Mouse (Mus musculus) heart, embryonic 11.5 days (tissue): ENCODE results near the gene Sv2c. TPM values are rescaled to one million over a fixed set of nuclear protein-coding genes. Genes with fewer than 3 reads are reported as not detected.
"Not testable (repeated sequence)": the region's sequence is repeated elsewhere in the genome, so short reads cannot be mapped to it uniquely, and the experiment has no call there.

Source experiments
- ATAC-seq: fragments of 200-750 bp; cut with Nextera tagmentation; replicated peaks from 2 replicates; pipeline ENCODE4 v1.8.0; 2017; ENCODE audit warnings: moderate library complexity; ENCODE audit not compliant: insufficient number of reproducible peaks, low FRiP score, low TSS enrichment
- H3K27ac ChIP-seq: fragments of 300-500 bp; sonication (generic); 2 replicates; pipeline ENCODE4 v1.5.1; 2014; ENCODE audit warnings: mild to moderate bottlenecking, low read depth, low read length
- H3K27me3 ChIP-seq: fragments of 300-500 bp; sonication (generic); 2 replicates; pipeline ENCODE4 v1.6.1; 2014; ENCODE audit warnings: mild to moderate bottlenecking, low read length, mixed read lengths; ENCODE audit not compliant: control insufficient read depth, insufficient read depth
- H3K36me3 ChIP-seq: fragments of 300-500 bp; sonication (generic); 2 replicates; pipeline ENCODE4 v1.6.1; 2014; ENCODE audit warnings: mild to moderate bottlenecking, low read length, moderate library complexity, mixed read lengths; ENCODE audit not compliant: control insufficient read depth, insufficient read depth
- H3K4me1 ChIP-seq: fragments of 300-500 bp; sonication (generic); 2 replicates; pipeline ENCODE4 v1.6.1; 2014; ENCODE audit warnings: low read length; ENCODE audit not compliant: control insufficient read depth, insufficient read depth
- H3K4me2 ChIP-seq: fragments of 300-500 bp; sonication (generic); 2 replicates; pipeline ENCODE4 v1.6.1; 2014; ENCODE audit warnings: mild to moderate bottlenecking, moderate library complexity
- H3K4me3 ChIP-seq: fragments of 300-500 bp; sonication (generic); 2 replicates; pipeline ENCODE4 v1.5.1; 2014; ENCODE audit warnings: low read depth, low read length
- H3K9ac ChIP-seq: fragments of 300-500 bp; sonication (generic); 2 replicates; pipeline ENCODE4 v1.6.1; 2014; ENCODE audit warnings: mild to moderate bottlenecking, low read depth, low read length, moderate library complexity
- H3K9me3 ChIP-seq: fragments of 300-500 bp; sonication (generic); replicated peaks from 2 replicates; pipeline ENCODE4 v1.6.1; 2016; ENCODE audit warnings: low read length; ENCODE audit not compliant: control insufficient read depth
- WGBS: fragments of 180-500 bp; shearing (Covaris S2); extraction: QIAGEN DNeasy Blood & Tissue Kit; methylation state at CpG from one replicate; pipeline ENCODE4 v1.1.7; 2014; ENCODE audit not compliant: insufficient replicate concordance; 5-methylcytosine and 5-hydroxymethylcytosine counted together
- polyA plus RNA-seq: library from polyadenylated mRNA; unstranded; fragments of >200 nt; fragmentation: Nextera tagmentation; extraction: Ambion mirVana; gene quantifications from 2 replicates; pipeline ENCODE4 v1.2.1, GENCODE M21; 2014

Sv2c gene
- polyA plus RNA-seq, 1 experiment from 2014 or later: 0.69 TPM

GRCm38 (mm10) chr13:95973368-95973958, 158.9 kb downstream of the Sv2c start:
- H3K36me3 ChIP-seq: no peaks in the 10 kb centered on the region
- WGBS: 46% methylated on average over 11 of the region's 11 CpGs
- H3K27me3 ChIP-seq: no peaks in the 10 kb centered on the region
- ATAC-seq: 0 out of 2 replicates have a peak, but pooled peaks have one; percentile 18
- no peak overlapping the region for H3K4me2 ChIP-seq
- H3K9ac ChIP-seq: no peak overlapping the region
- H3K9me3 ChIP-seq: no peaks in the 10 kb centered on the region
- H3K4me1 ChIP-seq: peaks cover 4% of the 10 kb centered on the region; the same call in 1 of the 2 replicates
- H3K27ac ChIP-seq: no peak overlapping the region
- H3K4me3 ChIP-seq: no peak overlapping the region

GRCm38 (mm10) chr13:95968031-95968430, 164.3 kb downstream of the Sv2c start:
- H3K9me3 ChIP-seq, H3K27me3 ChIP-seq, H3K4me3 ChIP-seq, ATAC-seq, H3K9ac ChIP-seq, H3K4me2 ChIP-seq, H3K27ac ChIP-seq, H3K36me3 ChIP-seq: not testable (repeated sequence)
- 66% methylated on average over 2 of the region's 2 CpGs for WGBS
- peaks cover 13% of the 10 kb centered on the region; the same call in 1 of the 2 replicates for H3K4me1 ChIP-seq

- no peaks in the 10 kb centered on the region for H3K36me3 ChIP-seq
- WGBS: 87% methylated on average over 6 of the region's 6 CpGs
- H3K27me3 ChIP-seq: no peaks in the 10 kb centered on the region
- no peak overlapping the region for H3K9ac ChIP-seq
- H3K4me1 ChIP-seq: peaks cover 13% of the 10 kb centered on the region; the same call in 1 of the 2 replicates
- ATAC-seq: no peak
- no peak overlapping the region for H3K4me3 ChIP-seq
- no peaks in the 10 kb centered on the region for H3K9me3 ChIP-seq
- H3K27ac ChIP-seq: no peak overlapping the region
- H3K4me2 ChIP-seq: no peak overlapping the region
Measured at GRCm38 (mm10) chr13:95966791-95967190, 165.6 kb downstream of the Sv2c start.

GRCm38 (mm10) chr13:95965596-95965995, 166.8 kb downstream of the Sv2c start:
- Histone ChIP-seq H3K4me2 (no peak overlapping the region; the same call in 1 of the 2 replicates), H3K27ac (peak overlapping the region; percentile 46; the same call in 1 of the 2 replicates), H3K27me3 (no peaks in the 10 kb centered on the region), H3K4me1 (peaks cover 19% of the 10 kb centered on the region; the same call in 1 of the 2 replicates), H3K36me3 (no peaks in the 10 kb centered on the region), H3K9ac (no peak overlapping the region), H3K9me3 (no peaks in the 10 kb centered on the region), H3K4me3 (no peak overlapping the region)
- ATAC-seq: no peak
- WGBS: 39% methylated on average over 6 of the region's 6 CpGs

- H3K36me3 ChIP-seq: no peaks in the 10 kb centered on the region
- H3K9ac ChIP-seq: no peak overlapping the region
- peak; percentile 36; the same call in 1 of the 2 replicates for ATAC-seq
- H3K27me3 ChIP-seq: no peaks in the 10 kb centered on the region
- H3K4me2 ChIP-seq: peak overlapping the region; percentile 6
- 23% methylated on average over 10 of the region's 10 CpGs for WGBS
- no peak overlapping the region for H3K4me3 ChIP-seq
- H3K9me3 ChIP-seq: no peaks in the 10 kb centered on the region
- peak overlapping the region; percentile 46; the same call in 1 of the 2 replicates for H3K27ac ChIP-seq
- H3K4me1 ChIP-seq: peaks cover 21% of the 10 kb centered on the region
Measured at GRCm38 (mm10) chr13:95965162-95965561, 167.2 kb downstream of the Sv2c start.

GRCm38 (mm10) chr13:95964226-95964625, 168.2 kb downstream of the Sv2c start:
- no peak for ATAC-seq
- peaks cover 28% of the 10 kb centered on the region for H3K4me1 ChIP-seq
- 51% methylated on average over 8 of the region's 8 CpGs for WGBS

GRCm38 (mm10) chr13:95963671-95964070, 168.7 kb downstream of the Sv2c start:
- Histone ChIP-seq H3K4me3 (no peak overlapping the region), H3K27ac (no peak overlapping the region), H3K4me2 (no peak overlapping the region), H3K36me3 (no peaks in the 10 kb centered on the region), H3K9me3 (no peaks in the 10 kb centered on the region), H3K27me3 (no peaks in the 10 kb centered on the region), H3K9ac (no peak overlapping the region), H3K4me1 (peaks cover 28% of the 10 kb centered on the region)
- ATAC-seq: no peak
- 81% methylated on average over 1 of the region's 1 CpGs for WGBS

More at GRCm38 (mm10) chr13:95964226-95964625, 168.2 kb downstream of the Sv2c start:
- Histone ChIP-seq H3K4me3 (no peak overlapping the region), H3K9ac (no peak overlapping the region), H3K27me3 (no peaks in the 10 kb centered on the region), H3K9me3 (no peaks in the 10 kb centered on the region), H3K4me2 (no peak overlapping the region), H3K27ac (peak overlapping the region; percentile 43; the same call in 1 of the 2 replicates), H3K36me3 (no peaks in the 10 kb centered on the region)

- Histone ChIP-seq H3K27ac (no peak overlapping the region), H3K27me3 (no peaks in the 10 kb centered on the region), H3K9ac (no peak overlapping the region; the same call in 1 of the 2 replicates), H3K4me3 (peak overlapping the region; percentile 47), H3K9me3 (no peaks in the 10 kb centered on the region), H3K36me3 (no peaks in the 10 kb centered on the region), H3K4me2 (peak overlapping the region; percentile 90), H3K4me1 (peaks cover 22% of the 10 kb centered on the region)
- no peak for ATAC-seq
- WGBS: 15% methylated on average over 7 of the region's 7 CpGs
Measured at GRCm38 (mm10) chr13:95961905-95962304, 170.5 kb downstream of the Sv2c start.
